Mouse (Mus musculus): Measurements from ENCODE around the gene Peli2. TPM values are rescaled to one million over a fixed set of nuclear protein-coding genes. Genes with fewer than 3 reads are reported as not detected.

Peli2 gene
- polyA plus RNA-seq, 1 experiment from 2014 or later, result 4.0 TPM

DNA sequence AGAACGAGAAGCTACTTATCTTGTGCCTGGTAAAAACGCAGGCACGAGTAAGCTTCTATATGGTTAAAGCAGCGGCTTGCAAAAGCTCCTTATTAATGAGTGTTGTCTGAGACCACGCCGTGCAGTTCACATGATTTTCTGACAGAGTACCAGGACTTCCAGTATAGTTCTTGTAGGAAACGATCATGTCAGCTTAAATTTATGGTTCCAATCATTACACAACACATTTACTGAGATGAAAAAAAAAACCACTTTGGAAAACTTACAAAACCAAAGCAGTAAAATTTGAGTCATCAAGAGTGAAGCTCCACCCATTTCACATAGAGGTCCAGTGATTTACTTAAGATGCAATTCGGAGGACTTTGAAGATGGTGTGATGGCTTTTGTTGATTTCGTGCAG is 53.2 kb downstream of the Peli2 start:
- WGBS (ENCODE audit: insufficient replicate concordance), result 79% methylated on average over 9 of the region's 9 CpGs
- Histone ChIP-seq H3K27me3 (ENCODE audit: control insufficient read depth, insufficient read depth, low read length) (no peaks in the 10 kb centered on the region), H3K9ac (ENCODE audit: low read depth, low read length) (no peak overlapping the region), H3K36me3 (ENCODE audit: control insufficient read depth, insufficient read depth, low read length) (no peaks in the 10 kb centered on the region), H3K4me1 (ENCODE audit: control insufficient read depth, insufficient read depth, low read length) (no peaks in the 10 kb centered on the region), H3K27ac (ENCODE audit: low read depth, low read length) (no peak overlapping the region), H3K9me3 (replicated peaks; ENCODE audit: control insufficient read depth, low read length) (no peaks in the 10 kb centered on the region), H3K4me2 (no peak overlapping the region), H3K4me3 (ENCODE audit: low read depth, low read length) (no peak overlapping the region)
- no peak for ATAC-seq (replicated peaks; ENCODE audit: insufficient number of reproducible peaks, low FRiP score, low TSS enrichment)

DNA sequence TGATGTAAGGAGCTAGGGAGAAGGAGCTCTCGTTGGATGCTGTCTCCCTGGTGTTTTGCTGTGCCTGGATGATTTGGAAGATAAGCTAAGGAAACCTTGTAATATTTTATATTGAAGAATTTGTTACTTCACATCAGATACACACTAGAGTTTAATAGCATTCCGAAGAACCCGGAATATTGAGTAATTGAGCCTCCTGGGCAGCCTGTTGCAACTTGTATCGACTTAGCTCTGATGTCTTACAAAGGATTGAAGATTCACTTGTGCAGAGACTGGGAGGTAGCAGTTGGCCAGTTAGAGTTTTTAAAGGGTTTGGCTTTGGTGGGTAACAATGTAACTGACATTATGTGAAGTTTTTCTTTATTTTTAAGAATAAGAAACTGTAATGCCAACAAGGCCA is 53.7 kb downstream of the Peli2 start:
- H3K9ac ChIP-seq (ENCODE audit: low read depth, low read length), result no peak overlapping the region
- no peak overlapping the region for H3K4me2 ChIP-seq
- H3K9me3 ChIP-seq (replicated peaks; ENCODE audit: control insufficient read depth, low read length), result no peaks in the 10 kb centered on the region
- no peak for ATAC-seq (replicated peaks; ENCODE audit: insufficient number of reproducible peaks, low FRiP score, low TSS enrichment)
- no peak overlapping the region for H3K27ac ChIP-seq (ENCODE audit: low read depth, low read length)
- H3K4me1 ChIP-seq (ENCODE audit: control insufficient read depth, insufficient read depth, low read length), result no peaks in the 10 kb centered on the region
- no peaks in the 10 kb centered on the region for H3K36me3 ChIP-seq (ENCODE audit: control insufficient read depth, insufficient read depth, low read length)
- no peak overlapping the region for H3K4me3 ChIP-seq (ENCODE audit: low read depth, low read length)
- H3K27me3 ChIP-seq (ENCODE audit: control insufficient read depth, insufficient read depth, low read length), result no peaks in the 10 kb centered on the region
- WGBS (ENCODE audit: insufficient replicate concordance), result 85% methylated on average over 4 of the region's 4 CpGs

DNA sequence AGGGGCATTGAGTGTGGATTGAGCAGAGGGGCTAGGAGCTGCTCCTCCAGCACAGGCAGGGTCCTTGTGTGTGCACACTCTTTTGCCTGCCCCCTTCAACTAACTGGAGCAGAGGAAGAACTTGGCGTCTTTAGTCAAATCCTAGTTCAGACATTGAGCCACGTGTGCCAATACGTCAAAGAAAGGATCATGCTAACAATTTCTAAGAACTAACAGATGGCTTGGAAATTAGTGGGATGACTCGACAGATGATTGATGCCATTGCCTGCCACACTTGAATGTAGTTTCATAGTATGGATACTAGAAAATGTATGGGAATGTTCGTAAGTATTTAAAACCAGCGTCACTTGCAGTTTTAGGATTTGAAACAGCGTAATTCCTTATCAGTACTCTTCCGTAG is 54.5 kb downstream of the Peli2 start:
- H3K36me3 ChIP-seq (ENCODE audit: control insufficient read depth, insufficient read depth, low read length), result no peaks in the 10 kb centered on the region
- H3K4me3 ChIP-seq (ENCODE audit: low read depth, low read length), result no peak overlapping the region
- no peaks in the 10 kb centered on the region for H3K4me1 ChIP-seq (ENCODE audit: control insufficient read depth, insufficient read depth, low read length)
- no peaks in the 10 kb centered on the region for H3K9me3 ChIP-seq (replicated peaks; ENCODE audit: control insufficient read depth, low read length)
- H3K4me2 ChIP-seq, result no peak overlapping the region
- no peak overlapping the region for H3K9ac ChIP-seq (ENCODE audit: low read depth, low read length)
- WGBS (ENCODE audit: insufficient replicate concordance), result 84% methylated on average over 8 of the region's 8 CpGs
- no peaks in the 10 kb centered on the region for H3K27me3 ChIP-seq (ENCODE audit: control insufficient read depth, insufficient read depth, low read length)
- no peak for ATAC-seq (replicated peaks; ENCODE audit: insufficient number of reproducible peaks, low FRiP score, low TSS enrichment)
- no peak overlapping the region for H3K27ac ChIP-seq (ENCODE audit: low read depth, low read length)

DNA sequence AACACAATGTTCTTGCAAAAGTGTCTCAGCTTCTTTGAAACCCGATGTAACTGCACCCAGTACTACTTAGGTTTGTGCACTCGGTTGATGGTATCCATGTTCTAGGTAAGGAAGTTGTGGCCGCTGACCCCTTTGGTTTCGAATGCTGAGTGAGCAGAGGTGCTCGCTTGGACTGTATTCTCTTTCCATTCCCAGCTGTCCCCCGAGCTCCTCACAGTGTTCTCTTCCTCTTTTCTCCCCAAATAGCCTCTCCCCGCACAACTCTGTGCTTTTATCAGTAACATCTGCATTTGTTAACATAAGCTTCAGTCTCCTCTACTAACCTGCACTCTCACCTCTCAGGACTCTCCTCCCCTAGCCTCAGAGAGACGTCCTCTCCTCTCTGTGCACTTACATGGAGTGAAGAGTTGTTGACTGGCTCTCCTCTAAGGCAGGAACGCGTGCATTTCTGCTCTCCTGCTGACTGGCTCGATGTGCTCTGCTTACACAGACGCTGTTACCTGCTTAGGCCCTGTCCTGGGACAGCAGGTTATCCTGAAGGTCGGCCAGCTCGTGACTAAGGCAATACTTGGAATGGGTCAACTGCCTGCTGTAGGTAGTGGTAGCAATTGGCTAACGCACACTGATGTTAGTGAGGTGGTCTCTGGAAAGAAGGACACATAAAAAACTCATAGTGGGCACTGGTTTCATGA is 57.8 kb downstream of the Peli2 start:
- no peak overlapping the region for H3K4me2 ChIP-seq
- no peak for ATAC-seq (replicated peaks; ENCODE audit: insufficient number of reproducible peaks, low FRiP score, low TSS enrichment)
- no peak overlapping the region for H3K9ac ChIP-seq (ENCODE audit: low read depth, low read length)

DNA sequence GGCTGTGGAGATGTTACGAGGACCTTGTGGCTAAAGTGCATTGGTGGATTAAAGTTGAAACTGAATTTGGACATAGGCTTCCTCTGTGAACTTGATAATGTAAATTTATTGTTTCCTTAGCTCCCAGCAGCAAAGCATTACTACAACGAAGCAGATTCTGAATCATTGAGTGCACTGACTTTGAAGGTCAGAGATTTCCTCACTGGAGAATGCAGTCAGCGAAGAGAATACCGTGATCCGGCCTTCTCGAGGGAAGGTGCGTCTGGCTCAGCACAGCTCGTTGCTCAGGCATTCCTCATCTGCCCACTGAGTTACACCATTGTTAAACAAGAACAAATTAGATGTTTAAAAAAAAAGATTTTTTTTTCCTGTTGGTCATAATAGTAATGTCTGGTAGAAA is 58.4 kb downstream of the Peli2 start:
- H3K27me3 ChIP-seq (ENCODE audit: control insufficient read depth, insufficient read depth, low read length), result no peaks in the 10 kb centered on the region
- H3K4me2 ChIP-seq, result no peak overlapping the region
- WGBS (ENCODE audit: insufficient replicate concordance), result 82% methylated on average over 8 of the region's 8 CpGs
- no peaks in the 10 kb centered on the region for H3K9me3 ChIP-seq (replicated peaks; ENCODE audit: control insufficient read depth, low read length)
- no peak overlapping the region for H3K9ac ChIP-seq (ENCODE audit: low read depth, low read length)
- ATAC-seq (replicated peaks; ENCODE audit: insufficient number of reproducible peaks, low FRiP score, low TSS enrichment), result no peak
- no peaks in the 10 kb centered on the region for H3K4me1 ChIP-seq (ENCODE audit: control insufficient read depth, insufficient read depth, low read length)
- H3K27ac ChIP-seq (ENCODE audit: low read depth, low read length), result no peak overlapping the region
- H3K4me3 ChIP-seq (ENCODE audit: low read depth, low read length), result no peak overlapping the region
- no peaks in the 10 kb centered on the region for H3K36me3 ChIP-seq (ENCODE audit: control insufficient read depth, insufficient read depth, low read length)

More for the DNA sequence above, 57.8 kb downstream of the Peli2 start:
- H3K4me1 ChIP-seq (ENCODE audit: control insufficient read depth, insufficient read depth, low read length), result no peaks in the 10 kb centered on the region
- H3K27me3 ChIP-seq (ENCODE audit: control insufficient read depth, insufficient read depth, low read length), result no peaks in the 10 kb centered on the region
- 67% methylated on average over 15 of the region's 15 CpGs for WGBS (ENCODE audit: insufficient replicate concordance)
- H3K4me3 ChIP-seq (ENCODE audit: low read depth, low read length), result no peak overlapping the region
- H3K36me3 ChIP-seq (ENCODE audit: control insufficient read depth, insufficient read depth, low read length), result no peaks in the 10 kb centered on the region
- no peaks in the 10 kb centered on the region for H3K9me3 ChIP-seq (replicated peaks; ENCODE audit: control insufficient read depth, low read length)
- H3K27ac ChIP-seq (ENCODE audit: low read depth, low read length), result no peak overlapping the region

DNA sequence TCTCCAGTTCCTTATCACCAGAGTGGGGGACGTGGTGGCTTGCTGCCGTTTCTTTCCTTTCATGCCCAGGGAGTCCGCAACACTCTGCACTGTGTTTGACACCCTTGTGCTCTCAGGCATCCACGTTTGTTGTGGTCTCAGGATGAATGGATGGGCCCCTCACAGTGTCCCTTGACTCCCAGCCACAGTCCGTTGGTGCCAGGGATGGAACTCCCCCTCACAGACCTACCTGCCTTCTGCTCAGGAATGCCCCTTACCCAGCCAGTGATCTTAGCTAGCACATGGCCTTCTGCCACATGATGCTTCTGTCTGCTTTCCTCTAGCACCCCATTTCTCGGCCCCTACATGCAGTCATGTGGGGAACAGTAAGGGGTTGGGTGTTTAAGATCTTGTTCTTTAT is 65.7 kb downstream of the Peli2 start:
- Histone ChIP-seq H3K4me1 (ENCODE audit: control insufficient read depth, insufficient read depth, low read length) (no peaks in the 10 kb centered on the region), H3K9me3 (replicated peaks; ENCODE audit: control insufficient read depth, low read length) (no peaks in the 10 kb centered on the region), H3K27ac (ENCODE audit: low read depth, low read length) (no peak overlapping the region), H3K9ac (ENCODE audit: low read depth, low read length) (no peak overlapping the region), H3K27me3 (ENCODE audit: control insufficient read depth, insufficient read depth, low read length) (no peaks in the 10 kb centered on the region), H3K4me2 (no peak overlapping the region), H3K36me3 (ENCODE audit: control insufficient read depth, insufficient read depth, low read length) (no peaks in the 10 kb centered on the region), H3K4me3 (ENCODE audit: low read depth, low read length) (no peak overlapping the region)
- 63% methylated on average over 6 of the region's 6 CpGs for WGBS (ENCODE audit: insufficient replicate concordance)
- ATAC-seq (replicated peaks; ENCODE audit: insufficient number of reproducible peaks, low FRiP score, low TSS enrichment), result no peak

DNA sequence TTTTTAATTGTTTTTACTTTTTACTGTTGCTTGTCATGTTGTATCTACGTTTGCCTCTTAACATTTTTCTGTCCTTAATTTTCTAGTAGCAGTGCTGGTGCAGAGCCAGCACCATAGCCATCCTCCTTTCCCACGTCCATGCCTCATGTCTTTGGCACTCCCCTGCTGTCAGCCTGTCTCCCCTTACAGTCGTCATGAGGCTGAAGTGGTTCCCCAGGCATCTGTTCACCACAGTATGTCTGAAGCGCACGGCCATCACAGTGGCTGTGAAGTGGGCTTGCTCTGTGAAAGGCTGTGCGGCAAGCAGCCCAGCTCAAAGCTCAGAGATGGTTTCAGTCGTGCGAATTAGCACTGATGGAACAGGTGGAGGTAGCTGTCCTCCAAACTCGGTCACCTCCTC is 66.5 kb downstream of the Peli2 start:
- no peaks in the 10 kb centered on the region for H3K27me3 ChIP-seq (ENCODE audit: control insufficient read depth, insufficient read depth, low read length)
- H3K4me3 ChIP-seq (ENCODE audit: low read depth, low read length), result no peak overlapping the region
- no peaks in the 10 kb centered on the region for H3K9me3 ChIP-seq (replicated peaks; ENCODE audit: control insufficient read depth, low read length)
- no peaks in the 10 kb centered on the region for H3K36me3 ChIP-seq (ENCODE audit: control insufficient read depth, insufficient read depth, low read length)
- WGBS (ENCODE audit: insufficient replicate concordance), result 59% methylated on average over 9 of the region's 9 CpGs
- H3K9ac ChIP-seq (ENCODE audit: low read depth, low read length), result no peak overlapping the region
- no peak for ATAC-seq (replicated peaks; ENCODE audit: insufficient number of reproducible peaks, low FRiP score, low TSS enrichment)
- no peak overlapping the region for H3K27ac ChIP-seq (ENCODE audit: low read depth, low read length)
- H3K4me1 ChIP-seq (ENCODE audit: control insufficient read depth, insufficient read depth, low read length), result no peaks in the 10 kb centered on the region
- H3K4me2 ChIP-seq, result no peak overlapping the region

DNA sequence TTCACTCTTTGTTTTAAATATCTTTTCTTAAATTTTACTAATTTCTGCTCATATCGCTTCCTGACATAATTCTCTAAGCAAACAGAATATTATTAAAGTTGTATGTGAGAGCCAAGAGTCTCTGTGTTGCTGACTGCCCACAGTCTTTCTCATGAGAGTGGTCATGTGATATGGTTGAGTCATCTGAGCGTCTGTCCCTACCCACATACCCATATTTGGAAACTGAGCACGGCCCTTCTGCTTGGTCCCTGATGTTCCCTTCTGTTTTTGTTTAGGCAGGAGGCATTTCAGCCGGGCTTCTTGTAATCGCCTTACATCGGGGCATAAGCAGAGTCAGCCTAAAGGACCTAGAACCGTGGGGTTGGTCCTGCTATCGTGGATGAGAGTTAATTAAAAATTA is 68.7 kb downstream of the Peli2 start:
- no peaks in the 10 kb centered on the region for H3K27me3 ChIP-seq (ENCODE audit: control insufficient read depth, insufficient read depth, low read length)
- no peak overlapping the region for H3K4me2 ChIP-seq
- H3K4me1 ChIP-seq (ENCODE audit: control insufficient read depth, insufficient read depth, low read length), result no peaks in the 10 kb centered on the region
- H3K9me3 ChIP-seq (replicated peaks; ENCODE audit: control insufficient read depth, low read length), result no peaks in the 10 kb centered on the region
- no peak overlapping the region for H3K27ac ChIP-seq (ENCODE audit: low read depth, low read length)
- ATAC-seq (replicated peaks; ENCODE audit: insufficient number of reproducible peaks, low FRiP score, low TSS enrichment), result no peak
- H3K9ac ChIP-seq (ENCODE audit: low read depth, low read length), result no peak overlapping the region
- 51% methylated on average over 8 of the region's 8 CpGs for WGBS (ENCODE audit: insufficient replicate concordance)
- H3K36me3 ChIP-seq (ENCODE audit: control insufficient read depth, insufficient read depth, low read length), result no peaks in the 10 kb centered on the region
- H3K4me3 ChIP-seq (ENCODE audit: low read depth, low read length), result no peak overlapping the region

DNA sequence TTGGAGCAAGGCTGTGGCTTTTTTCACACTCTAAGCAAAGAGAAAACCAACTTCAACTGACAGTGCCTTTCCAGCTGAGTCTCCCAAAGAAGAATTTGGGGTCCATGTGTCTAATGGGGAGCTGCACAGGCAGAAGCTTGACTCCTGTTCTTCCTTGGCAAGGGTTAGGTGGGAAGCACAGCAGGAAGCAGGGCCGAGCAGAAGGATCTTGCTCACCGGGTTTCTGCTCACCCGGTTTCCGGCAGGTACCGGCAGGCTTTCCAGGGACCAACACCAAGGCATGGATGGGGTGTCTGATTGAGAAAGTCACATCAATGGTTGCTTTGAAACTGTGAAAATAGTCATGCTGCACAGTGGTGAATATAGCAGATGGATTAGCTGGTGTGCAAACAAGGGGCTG is 70.3 kb downstream of the Peli2 start:
- no peaks in the 10 kb centered on the region for H3K4me1 ChIP-seq (ENCODE audit: control insufficient read depth, insufficient read depth, low read length)
- H3K9ac ChIP-seq (ENCODE audit: low read depth, low read length), result no peak overlapping the region
- no peaks in the 10 kb centered on the region for H3K27me3 ChIP-seq (ENCODE audit: control insufficient read depth, insufficient read depth, low read length)
- H3K36me3 ChIP-seq (ENCODE audit: control insufficient read depth, insufficient read depth, low read length), result no peaks in the 10 kb centered on the region
- no peak overlapping the region for H3K4me2 ChIP-seq
- ATAC-seq (replicated peaks; ENCODE audit: insufficient number of reproducible peaks, low FRiP score, low TSS enrichment), result no peak
- WGBS (ENCODE audit: insufficient replicate concordance), result 91% methylated on average over 5 of the region's 5 CpGs
- no peaks in the 10 kb centered on the region for H3K9me3 ChIP-seq (replicated peaks; ENCODE audit: control insufficient read depth, low read length)
- H3K27ac ChIP-seq (ENCODE audit: low read depth, low read length), result no peak overlapping the region
- H3K4me3 ChIP-seq (ENCODE audit: low read depth, low read length), result no peak overlapping the region
